Mouse (Mus musculus) embryonic fibroblast, embryonic 13.5 days (primary cell): Measurements from ENCODE around the gene Dusp22.

Source experiments
- CTCF ChIP-seq: IDR thresholded peaks from 2 replicates; pipeline ENCODE4 v1.5.1; 2011; ENCODE audit warnings: mild to moderate bottlenecking, control low read depth, low read length, moderate library complexity, borderline replicate concordance; ENCODE audit not compliant: insufficient read depth
- POLR2A ChIP-seq: IDR thresholded peaks from 2 replicates; pipeline ENCODE4 v1.6.1; 2011; ENCODE audit warnings: low read depth, mild to moderate bottlenecking, control low read depth, low read length, moderate library complexity

GRCm38 (mm10) chr13:30722601-30723000 lies 62.8 kb downstream of the Dusp22 start:
- TF ChIP-seq POLR2A (no peak), CTCF (no peak)
